Mouse (Mus musculus): ENCODE results near the gene Fbxo9. TPM values are rescaled to one million over a fixed set of nuclear protein-coding genes. Genes with fewer than 3 reads are reported as not detected.

The Fbxo9 gene
- total and polyA plus RNA-seq, 3 experiments: 14.3 to 24.2 (median 18.3) TPM

DNA sequence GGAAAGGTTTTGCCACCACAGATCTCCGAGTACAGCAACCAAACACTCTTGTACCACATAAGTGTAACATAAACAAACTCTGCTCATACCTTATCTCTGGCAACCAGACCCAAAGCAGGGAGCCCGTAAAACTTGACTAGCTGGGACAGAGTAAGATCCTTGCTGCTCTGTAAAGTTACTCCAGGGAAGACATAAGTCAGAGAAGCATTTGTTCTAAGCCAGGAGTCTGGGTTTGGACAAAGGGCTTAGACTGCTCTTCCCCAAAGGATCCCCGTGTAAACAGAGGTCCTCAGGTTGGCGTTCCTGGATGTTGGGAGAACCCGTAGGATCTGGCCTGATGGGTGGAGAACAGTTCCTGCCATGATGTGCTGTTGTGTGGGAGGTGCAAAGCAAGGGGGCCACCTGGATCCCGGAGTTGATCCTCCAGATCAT is 3.3 kb downstream of the Fbxo9 start:
- TF ChIP-seq MEF2A (IDR thresholded peaks at IDR 0.05; ENCODE audit: borderline replicate concordance, low read depth, low read length) (no peak), MAX (IDR thresholded peaks at IDR 0.05; ENCODE audit: low read length) (no peak), IRF4 (IDR thresholded peaks at IDR 0.05; ENCODE audit: low read depth, low read length) (no peak), MAFK (IDR thresholded peaks at IDR 0.05; ENCODE audit: insufficient replicate concordance, low read length) (no peak), TCF12 (IDR thresholded peaks at IDR 0.05; ENCODE audit: low read depth, low read length) (no peak), POLR2A (IDR thresholded peaks at IDR 0.05; ENCODE audit: low read depth, low read length) (no peak), MAZ (IDR thresholded peaks at IDR 0.05; ENCODE audit: low read depth, low read length) (no peak), UBTF (IDR thresholded peaks at IDR 0.05; ENCODE audit: low read depth, low read length) (no peak), HCFC1 (IDR thresholded peaks at IDR 0.05; ENCODE audit: low read depth, low read length) (no peak), CHD1 (IDR thresholded peaks at IDR 0.05; ENCODE audit: low read depth, low read length) (no peak), JUN (IDR thresholded peaks at IDR 0.05; ENCODE audit: insufficient read depth, low read depth, low read length) (no peak), RAD21 (IDR thresholded peaks at IDR 0.05; ENCODE audit: low read depth, low read length) (no peak), ZKSCAN1 (IDR thresholded peaks at IDR 0.05; ENCODE audit: borderline replicate concordance, low read depth, low read length) (no peak), NELFE (IDR thresholded peaks at IDR 0.05; ENCODE audit: low read depth, low read length) (no peak), ETS1 (conservative IDR thresholded peaks at IDR 0.05; ENCODE audit: low read depth, low read length) (no peak), GABPA (IDR thresholded peaks at IDR 0.05; ENCODE audit: insufficient replicate concordance, low read depth, low read length) (no peak), USF2 (conservative IDR thresholded peaks at IDR 0.05; ENCODE audit: low read depth, low read length) (no peak), CTCF (conservative IDR thresholded peaks at IDR 0.05 in 1 of 2, IDR thresholded peaks at IDR 0.05 in 1 of 2; ENCODE audit: low read depth in 2 of 2, low read length in 2 of 2) (no peak), ZC3H11A (IDR thresholded peaks at IDR 0.05; ENCODE audit: low read depth, low read length) (no peak)
- Histone ChIP-seq H3K4me1 (ENCODE audit: control insufficient read depth in 1 of 2, insufficient read depth in 2 of 2) (peaks cover 4 to 45% of the 10 kb centered on the region in 2 experiments; a peak in 3 of 4 replicates), H3K9me3 (replicated peaks; ENCODE audit: low read length) (no peaks in the 10 kb centered on the region), H3K79me2 (replicated peaks; ENCODE audit: control insufficient read depth, extremely low read depth, insufficient read depth, poor library complexity, severe bottlenecking) (no peaks in the 10 kb centered on the region; the same call in 1 of the 2 replicates), H3K36me3 (replicated peaks in 1 of 2; ENCODE audit: control insufficient read depth in 1 of 2, insufficient read depth in 1 of 2, low read length in 1 of 2) (peaks cover 11 to 35% of the 10 kb centered on the region in 2 experiments), H3K9ac (ENCODE audit: insufficient read depth, low read depth) (no peak overlapping the region), H3K4me2 (ENCODE audit: insufficient read depth, low read depth, poor library complexity, severe bottlenecking) (no peak overlapping the region), H3K27ac (ENCODE audit: insufficient read depth, low read depth) (no peak overlapping the region), H3K27me3 (replicated peaks) (no peaks in the 10 kb centered on the region), H3K4me3 (replicated peaks in 1 of 3; ENCODE audit: low read depth in 2 of 3, low read length in 2 of 3, poor library complexity in 1 of 3) (no peak overlapping the region)
- in situ Hi-C loops (cut with MboI; ENCODE audit: low pct_ligation_motif_present, low pct_unique_long_range_greater_than_20kb, low sequenced_read_pairs) (no loop called here), dilution Hi-C loops (cut with MboI; ENCODE audit: extremely low pct_ligation_motif_present, extremely low pct_unique_long_range_greater_than_20kb, low sequenced_read_pairs) (no loop called here)
- DNase-seq (ENCODE audit: extremely low read depth): no peak

DNA sequence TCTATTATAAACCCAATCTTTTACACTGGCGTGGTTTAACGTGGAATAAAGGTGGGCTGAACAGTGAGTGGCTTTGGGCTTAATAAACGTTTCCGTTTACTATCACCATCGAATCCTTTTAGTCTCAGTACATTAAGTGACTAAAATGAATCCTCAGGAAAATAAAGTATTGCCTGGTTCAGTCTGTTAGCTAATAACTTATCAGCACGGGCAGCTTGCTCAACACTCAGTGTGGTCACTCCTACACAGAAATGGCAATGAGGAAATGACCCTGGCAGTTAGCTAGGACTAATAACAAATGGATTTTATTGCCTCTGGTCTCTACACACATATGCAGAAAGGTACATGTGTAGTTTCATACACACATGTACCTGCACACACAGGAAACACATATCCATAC is 3.9 kb downstream of the Fbxo9 start:
- TF ChIP-seq MAFK (IDR thresholded peaks at IDR 0.05; ENCODE audit: insufficient replicate concordance, low read length) (no peak), NRF1 (IDR thresholded peaks at IDR 0.05; ENCODE audit: low read depth, low read length) (no peak), ELF1 (IDR thresholded peaks at IDR 0.05; ENCODE audit: low read depth, low read length) (no peak), BHLHE40 (IDR thresholded peaks at IDR 0.05; ENCODE audit: low read depth, low read length) (no peak), GABPA (IDR thresholded peaks at IDR 0.05; ENCODE audit: insufficient replicate concordance, low read depth, low read length) (no peak), ZKSCAN1 (IDR thresholded peaks at IDR 0.05; ENCODE audit: borderline replicate concordance, low read depth, low read length) (no peak), MYC (IDR thresholded peaks at IDR 0.05; ENCODE audit: low read depth, low read length) (no peak), CHD1 (IDR thresholded peaks at IDR 0.05; ENCODE audit: low read depth, low read length) (no peak), CHD2 (IDR thresholded peaks at IDR 0.05; ENCODE audit: low read length) (no peak), MEF2A (IDR thresholded peaks at IDR 0.05; ENCODE audit: borderline replicate concordance, low read depth, low read length) (no peak), MXI1 (IDR thresholded peaks at IDR 0.05; ENCODE audit: low read depth, low read length) (no peak), SIN3A (IDR thresholded peaks at IDR 0.05; ENCODE audit: low read length) (no peak), KAT2A (IDR thresholded peaks at IDR 0.05; ENCODE audit: insufficient replicate concordance, low read length) (no peak), E2F4 (IDR thresholded peaks at IDR 0.05; ENCODE audit: insufficient replicate concordance, low read depth, low read length) (no peak), RCOR1 (conservative IDR thresholded peaks at IDR 0.05; ENCODE audit: low read depth, low read length) (no peak), ETS1 (conservative IDR thresholded peaks at IDR 0.05; ENCODE audit: low read depth, low read length) (no peak), UBTF (IDR thresholded peaks at IDR 0.05; ENCODE audit: low read depth, low read length) (no peak), TBP (conservative IDR thresholded peaks at IDR 0.05; ENCODE audit: low read depth, low read length) (no peak), RAD21 (IDR thresholded peaks at IDR 0.05; ENCODE audit: low read depth, low read length) (no peak)
- no peak for DNase-seq (ENCODE audit: extremely low read depth)
- Histone ChIP-seq H3K79me2 (replicated peaks; ENCODE audit: control insufficient read depth, extremely low read depth, insufficient read depth, poor library complexity, severe bottlenecking) (no peaks in the 10 kb centered on the region; the same call in 1 of the 2 replicates), H3K4me2 (ENCODE audit: insufficient read depth, low read depth, poor library complexity, severe bottlenecking) (no peak overlapping the region), H3K4me1 (ENCODE audit: control insufficient read depth in 1 of 2, insufficient read depth in 2 of 2) (peaks cover 4 to 44% of the 10 kb centered on the region in 2 experiments; a peak in 3 of 4 replicates), H3K27ac (ENCODE audit: insufficient read depth, low read depth) (no peak overlapping the region), H3K9me3 (replicated peaks; ENCODE audit: low read length) (no peaks in the 10 kb centered on the region), H3K9ac (ENCODE audit: insufficient read depth, low read depth) (no peak overlapping the region), H3K27me3 (replicated peaks) (no peaks in the 10 kb centered on the region), H3K36me3 (replicated peaks in 1 of 2; ENCODE audit: control insufficient read depth in 1 of 2, insufficient read depth in 1 of 2, low read length in 1 of 2) (peaks cover 16 to 40% of the 10 kb centered on the region in 2 experiments), H3K4me3 (replicated peaks in 1 of 3; ENCODE audit: low read depth in 2 of 3, low read length in 2 of 3, poor library complexity in 1 of 3) (no peak overlapping the region)
- dilution Hi-C loops (cut with MboI; ENCODE audit: extremely low pct_ligation_motif_present, extremely low pct_unique_long_range_greater_than_20kb, low sequenced_read_pairs): no loop called here
- in situ Hi-C loops (cut with MboI; ENCODE audit: low pct_ligation_motif_present, low pct_unique_long_range_greater_than_20kb, low sequenced_read_pairs): no loop called here

All from CH12.LX (cell line).